ENCODE assay signal across 8 mouse cellular contexts in the genomic region with DNA sequence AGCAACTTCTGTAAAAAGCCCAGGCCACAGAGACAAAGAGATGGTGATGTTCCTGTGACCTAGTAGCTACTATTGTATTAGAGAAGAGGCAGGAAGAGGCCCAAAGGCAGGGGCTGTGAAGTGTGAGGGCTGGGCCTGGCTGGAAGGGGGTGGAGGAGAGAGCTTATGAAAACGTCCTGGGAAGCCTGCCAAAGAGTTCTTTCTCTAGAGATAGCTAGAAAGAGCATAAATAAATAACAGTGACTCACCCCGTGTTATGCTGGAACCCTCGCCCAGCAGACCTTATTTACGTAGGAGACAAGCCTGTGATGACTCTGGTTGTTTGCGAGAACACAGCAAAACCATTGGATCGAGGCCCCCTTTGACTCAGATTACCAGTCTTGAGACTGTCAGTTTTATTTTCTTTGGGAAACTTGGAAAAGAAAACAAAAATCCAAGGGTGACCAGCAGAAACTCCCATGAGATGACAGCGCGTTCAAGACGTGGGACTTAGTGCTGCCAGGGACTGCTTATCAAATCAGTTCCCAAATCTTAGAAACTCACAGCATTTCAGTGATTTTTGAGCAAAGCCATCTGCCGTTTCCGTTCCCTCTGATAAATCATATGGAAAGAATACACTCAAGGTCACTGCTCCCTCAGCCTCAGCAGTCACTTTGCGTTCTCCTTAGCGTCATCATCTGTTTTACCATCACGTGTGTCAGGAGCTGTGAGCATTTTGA. TPM values are rescaled to one million over a fixed set of nuclear protein-coding genes. Genes with fewer than 3 reads are reported as not detected.
DNase-seq lines count a peak whose midpoint lies in the region; ATAC-seq lines count a peak whose summit lies in the region.

No protein-coding gene starts in this region.

- H3K9ac ChIP-seq in neural tube, embryonic 13.5 days = no peak overlapping the region
- no peak overlapping the region for H3K9ac ChIP-seq in neural tube, embryonic 15.5 days (replicated peaks)
- H3K9ac ChIP-seq in forebrain, embryonic 16.5 days (replicated peaks; ENCODE audit: low read depth, low read length) = no peak overlapping the region

- WGBS in neural tube, embryonic 13.5 days = 60% methylated on average over 14 of the region's 14 CpGs
- 63% methylated on average over 14 of the region's 14 CpGs for WGBS in neural tube, embryonic 15.5 days
- 50% methylated on average over 14 of the region's 14 CpGs for WGBS in forebrain, embryonic 16.5 days

- H3K27ac ChIP-seq in neural tube, embryonic 13.5 days (replicated peaks) = peak overlapping the region; percentile 46; the same call in 1 of the 2 replicates
- H3K27ac ChIP-seq in neural tube, embryonic 15.5 days (replicated peaks) = no peak overlapping the region
- no peak overlapping the region for H3K27ac ChIP-seq in forebrain, embryonic 16.5 days (ENCODE audit: low read length)

- H3K27me3 ChIP-seq in neural tube, embryonic 13.5 days = no peaks in the 10 kb centered on the region
- no peaks in the 10 kb centered on the region for H3K27me3 ChIP-seq in neural tube, embryonic 15.5 days (replicated peaks)
- no peaks in the 10 kb centered on the region for H3K27me3 ChIP-seq in forebrain, embryonic 16.5 days (replicated peaks; ENCODE audit: control insufficient read depth, insufficient read depth, low read length)

- no peaks in the 10 kb centered on the region for H3K9me3 ChIP-seq in neural tube, embryonic 13.5 days
- no peaks in the 10 kb centered on the region for H3K9me3 ChIP-seq in neural tube, embryonic 15.5 days (replicated peaks)
- H3K9me3 ChIP-seq in forebrain, embryonic 16.5 days (ENCODE audit: control insufficient read depth, low read length) = no peaks in the 10 kb centered on the region

- H3K4me2 ChIP-seq in neural tube, embryonic 13.5 days = no peak overlapping the region
- no peak overlapping the region for H3K4me2 ChIP-seq in neural tube, embryonic 15.5 days
- H3K4me2 ChIP-seq in forebrain, embryonic 16.5 days (ENCODE audit: low read length) = no peak overlapping the region

- 0 out of 2 replicates have a peak, but pooled peaks have one; percentile 40 for ATAC-seq in neural tube, embryonic 13.5 days (ENCODE audit: low read depth)
- no peak for ATAC-seq in neural tube, embryonic 15.5 days (ENCODE audit: low FRiP score)
- peak; percentile 58 for ATAC-seq in forebrain, embryonic 16.5 days

- no peak overlapping the region for H3K4me3 ChIP-seq in neural tube, embryonic 13.5 days
- H3K4me3 ChIP-seq in neural tube, embryonic 15.5 days (replicated peaks) = no peak overlapping the region
- no peak overlapping the region for H3K4me3 ChIP-seq in forebrain, embryonic 16.5 days (replicated peaks; ENCODE audit: low read length)

- no peaks in the 10 kb centered on the region for H3K36me3 ChIP-seq in neural tube, embryonic 13.5 days
- H3K36me3 ChIP-seq in neural tube, embryonic 15.5 days = no peaks in the 10 kb centered on the region
- no peaks in the 10 kb centered on the region for H3K36me3 ChIP-seq in forebrain, embryonic 16.5 days (ENCODE audit: control insufficient read depth, insufficient read depth)

- intact Hi-C loops in heart, postnatal 14 days (cut with DNase I) = no loop called here

- H3K4me1 ChIP-seq in neural tube, embryonic 13.5 days (replicated peaks) = peaks cover 6% of the 10 kb centered on the region; the same call in 1 of the 2 replicates
- no peaks in the 10 kb centered on the region for H3K4me1 ChIP-seq in neural tube, embryonic 15.5 days
- peaks cover 11% of the 10 kb centered on the region for H3K4me1 ChIP-seq in forebrain, embryonic 16.5 days (replicated peaks; ENCODE audit: control insufficient read depth, insufficient read depth, low read length)

- DNase-seq in heart, postnatal 14 days = peak; percentile 77 to 87
- peak; percentile 2 for DNase-seq in left cerebral cortex, adult 11 months (ENCODE audit: low spot score)
- DNase-seq in lung, postnatal 36 days = peak; percentile 94
- DNase-seq in testis, postnatal 14 days (ENCODE audit: low spot score) = peak; percentile 52
- no peak for DNase-seq in spleen, postnatal 4 days (ENCODE audit: low spot score in 2 of 2)

RNA-seq across cellular contexts. Expression of a gene that starts 46.7 kb away (rescaled TPM):
- 10.1 and 12.1 TPM in 2 replicates for polyA plus RNA-seq in neural tube, embryonic 13.5 days (2015; fragmentation: Nextera tagmentation; extraction: Ambion mirVana)
- polyA plus RNA-seq in neural tube, embryonic 15.5 days (2015; fragmentation: Nextera tagmentation; extraction: Ambion mirVana) = 8.0 and 11.5 TPM in 2 replicates
- polyA plus RNA-seq in forebrain, embryonic 16.5 days (2015; fragmentation: Nextera tagmentation; extraction: Ambion mirVana) = 10.1 and 11.3 TPM in 2 replicates
- 10 to 100 TPM; 33.5 to 50.5 TPM for total RNA-seq in heart, postnatal 14 days (2021)

Comparison
In these comparisons a context has a peak if more than half of its experiments do, and no peak if none do; other contexts are left out.
1. DNase-seq: peak in heart, postnatal 14 days (2 of 2), left cerebral cortex, adult 11 months (single experiment), lung, postnatal 36 days (single experiment) and testis, postnatal 14 days (single experiment); none in spleen, postnatal 4 days (0 of 2).